Mouse (Mus musculus) neural tube, embryonic 15.5 days (tissue): ENCODE results near the gene Zc3h6. TPM values are rescaled to one million over a fixed set of nuclear protein-coding genes. Genes with fewer than 3 reads are reported as not detected.
A peak's percentile ranks its signal among the peaks of the same experiment; 100 is the strongest.

Source experiments
- ATAC-seq: fragments of 200-750 bp; cut with Nextera tagmentation; 2 replicates; pipeline ENCODE4 v1.8.0; 2017; ENCODE audit warnings: mild to moderate bottlenecking, moderate TSS enrichment, moderate library complexity; ENCODE audit not compliant: low FRiP score
- H3K27ac ChIP-seq: fragments of 300-500 bp; sonication (generic); replicated peaks from 2 replicates; pipeline ENCODE4 v1.5.1; 2015; ENCODE audit warnings: mild to moderate bottlenecking, inconsistent platforms
- H3K27me3 ChIP-seq: fragments of 300-500 bp; sonication (generic); replicated peaks from 2 replicates; pipeline ENCODE4 v1.6.1; 2015; ENCODE audit warnings: inconsistent platforms
- H3K36me3 ChIP-seq: fragments of 300-500 bp; sonication (generic); 2 replicates; pipeline ENCODE4 v1.6.1; 2015; ENCODE audit warnings: inconsistent platforms
- H3K4me1 ChIP-seq: fragments of 300-500 bp; sonication (generic); 2 replicates; pipeline ENCODE4 v1.6.1; 2015; ENCODE audit warnings: inconsistent platforms
- H3K4me2 ChIP-seq: fragments of 300-500 bp; sonication (generic); 2 replicates; pipeline ENCODE4 v1.6.1; 2015; ENCODE audit warnings: inconsistent platforms, mild to moderate bottlenecking, moderate library complexity
- H3K4me3 ChIP-seq: fragments of 300-500 bp; sonication (generic); replicated peaks from 2 replicates; pipeline ENCODE4 v1.5.1; 2015; ENCODE audit warnings: mild to moderate bottlenecking, inconsistent platforms
- H3K9ac ChIP-seq: fragments of 300-500 bp; sonication (generic); replicated peaks from 2 replicates; pipeline ENCODE4 v1.6.1; 2015; ENCODE audit warnings: mild to moderate bottlenecking, inconsistent platforms
- H3K9me3 ChIP-seq: fragments of 300-500 bp; sonication (generic); replicated peaks from 2 replicates; pipeline ENCODE4 v1.6.1; 2016; ENCODE audit warnings: inconsistent platforms
- WGBS: fragments of 180-500 bp; shearing (Covaris S2); methylation state at CpG from one replicate; pipeline ENCODE4 v1.1.7; 2015; ENCODE audit warnings: mixed read lengths; 5-methylcytosine and 5-hydroxymethylcytosine counted together
- polyA plus RNA-seq: library from polyadenylated mRNA; unstranded; fragments of >200 nt; fragmentation: Nextera tagmentation; extraction: Ambion mirVana; gene quantifications from 2 replicates; pipeline ENCODE4 v1.2.1, GENCODE M21; 2015

Zc3h6 gene
- polyA plus RNA-seq, 1 experiment from 2014 or later: 3.7 TPM

GRCm38 (mm10) chr2:129038937-129039631 is 71.9 kb downstream of the Zc3h6 start:
- H3K4me2 ChIP-seq: peak overlapping the region; percentile 98

GRCm38 (mm10) chr2:129040567-129040966 is 73.4 kb downstream of the Zc3h6 start:
- H3K9me3 ChIP-seq: no peaks in the 10 kb centered on the region
- H3K4me1 ChIP-seq: peaks cover 14% of the 10 kb centered on the region
- no peak for ATAC-seq
- no peak overlapping the region for H3K4me2 ChIP-seq
- no peaks in the 10 kb centered on the region for H3K36me3 ChIP-seq
- H3K9ac ChIP-seq: no peak overlapping the region
- peaks cover 16% of the 10 kb centered on the region; the same call in 1 of the 2 replicates for H3K27me3 ChIP-seq
- no peak overlapping the region for H3K27ac ChIP-seq
- WGBS: 39% methylated on average over 6 of the region's 6 CpGs
- no peak overlapping the region for H3K4me3 ChIP-seq

More at GRCm38 (mm10) chr2:129038937-129039631, 71.9 kb downstream of the Zc3h6 start:
- Histone ChIP-seq H3K36me3 (no peaks in the 10 kb centered on the region), H3K9me3 (no peaks in the 10 kb centered on the region), H3K27ac (peak overlapping the region; percentile 48; the same call in 1 of the 2 replicates), H3K9ac (peak overlapping the region; percentile 60), H3K27me3 (peaks cover 16% of the 10 kb centered on the region; the same call in 1 of the 2 replicates), H3K4me3 (peak overlapping the region; percentile 48), H3K4me1 (peaks cover 14% of the 10 kb centered on the region)
- WGBS: 1% methylated on average over 62 of the region's 62 CpGs
- ATAC-seq: peak; percentile 88

DNA sequence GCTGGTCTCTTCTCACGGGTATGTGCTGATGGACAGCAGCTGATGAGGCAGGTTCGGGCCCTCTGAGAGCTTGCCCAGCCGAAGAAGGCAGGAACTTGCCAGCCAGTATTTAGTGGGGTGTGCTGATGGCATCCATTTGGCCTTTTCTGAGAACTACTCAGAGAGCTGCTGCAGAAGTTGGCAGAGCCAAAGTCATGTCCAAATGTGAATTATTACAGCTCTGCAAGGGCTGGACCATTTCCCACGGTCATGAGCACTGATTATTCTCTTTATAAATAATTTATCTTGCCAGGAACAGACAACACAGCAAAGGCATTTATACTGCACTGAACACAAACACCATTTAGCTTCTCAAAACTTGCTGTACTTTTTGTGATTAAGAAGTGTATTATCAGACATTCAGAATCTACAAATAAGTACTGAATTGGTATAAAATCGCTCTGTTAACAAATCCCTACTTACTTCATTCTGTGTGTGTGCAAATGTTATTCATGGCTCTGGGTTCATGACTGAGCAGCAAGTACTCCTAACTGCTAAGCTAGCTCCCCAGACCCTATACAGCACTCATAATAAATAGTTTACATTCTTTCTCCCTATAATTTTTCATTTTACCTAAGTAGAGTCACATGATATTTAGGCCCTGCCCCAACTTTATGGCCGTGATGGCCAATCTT is 79.1 kb downstream of the Zc3h6 start:
- 59% methylated on average over 6 of the region's 6 CpGs for WGBS
- H3K4me3 ChIP-seq: no peak overlapping the region
- H3K9me3 ChIP-seq: no peaks in the 10 kb centered on the region
- H3K36me3 ChIP-seq: no peaks in the 10 kb centered on the region
- H3K27ac ChIP-seq: no peak overlapping the region
- no peak overlapping the region for H3K9ac ChIP-seq
- ATAC-seq: peak; percentile 72
- no peak overlapping the region for H3K4me2 ChIP-seq
- no peaks in the 10 kb centered on the region for H3K4me1 ChIP-seq
- H3K27me3 ChIP-seq: no peaks in the 10 kb centered on the region

DNA sequence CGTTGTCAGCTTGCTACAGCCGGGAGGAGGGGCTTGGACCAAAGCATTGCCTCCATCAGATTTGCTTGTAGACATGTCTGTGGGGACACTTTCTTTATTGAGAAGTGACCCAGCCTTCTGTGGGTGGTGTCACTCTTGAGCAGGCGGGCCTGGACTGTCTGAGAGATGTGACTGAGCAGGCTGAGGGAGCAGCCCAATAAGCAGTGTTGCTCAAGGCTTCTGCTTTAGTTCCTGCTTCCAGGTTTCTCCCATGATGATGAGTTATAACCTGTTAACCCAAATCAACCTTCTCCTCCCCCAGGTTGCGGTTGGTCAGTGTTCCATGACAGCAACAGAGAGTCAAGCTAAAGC is 79.6 kb downstream of the Zc3h6 start:
- WGBS: 79% methylated on average over 4 of the region's 4 CpGs
- Histone ChIP-seq H3K36me3 (no peaks in the 10 kb centered on the region), H3K27me3 (no peaks in the 10 kb centered on the region), H3K9ac (no peak overlapping the region), H3K4me1 (no peaks in the 10 kb centered on the region), H3K9me3 (no peaks in the 10 kb centered on the region), H3K27ac (no peak overlapping the region), H3K4me3 (no peak overlapping the region), H3K4me2 (no peak overlapping the region)
- no peak for ATAC-seq

DNA sequence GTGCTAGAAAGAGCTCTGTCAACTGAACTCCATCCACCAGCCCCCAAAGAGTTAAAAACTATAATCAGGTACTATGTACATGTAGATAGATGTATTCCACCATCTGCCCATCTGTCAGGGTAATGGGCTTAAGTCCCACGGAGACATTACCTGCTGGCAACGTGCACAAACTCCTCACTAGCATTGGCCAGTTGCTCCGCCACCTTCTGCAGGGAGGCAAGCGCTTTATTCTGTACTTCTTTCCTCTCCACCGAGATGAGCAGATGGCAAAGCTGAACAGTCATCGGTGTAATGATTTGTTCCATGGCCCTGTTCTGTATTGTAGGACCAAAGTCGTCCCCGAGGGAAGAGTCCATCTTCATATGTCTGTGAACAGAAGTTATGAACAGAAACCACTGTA is 80.6 kb downstream of the Zc3h6 start, which contains the start of gene Vinac1:
TSS of gene Vinac1 (minus strand) at position 362 of the 400 bp plus-strand sequence.
- no peaks in the 10 kb centered on the region for H3K27me3 ChIP-seq
- H3K9me3 ChIP-seq: no peaks in the 10 kb centered on the region
- ATAC-seq: no peak
- no peak within 1 kb of the TSS for H3K4me2 ChIP-seq
- H3K36me3 ChIP-seq: no peaks in the 10 kb centered on the region
- 80% methylated on average over 8 of the region's 8 CpGs for WGBS
- no peak within 1 kb of the TSS for H3K4me3 ChIP-seq
- no peak within 1 kb of the TSS for H3K9ac ChIP-seq
- H3K4me1 ChIP-seq: no peaks in the 10 kb centered on the region
- H3K27ac ChIP-seq: no peak within 1 kb of the TSS

DNA sequence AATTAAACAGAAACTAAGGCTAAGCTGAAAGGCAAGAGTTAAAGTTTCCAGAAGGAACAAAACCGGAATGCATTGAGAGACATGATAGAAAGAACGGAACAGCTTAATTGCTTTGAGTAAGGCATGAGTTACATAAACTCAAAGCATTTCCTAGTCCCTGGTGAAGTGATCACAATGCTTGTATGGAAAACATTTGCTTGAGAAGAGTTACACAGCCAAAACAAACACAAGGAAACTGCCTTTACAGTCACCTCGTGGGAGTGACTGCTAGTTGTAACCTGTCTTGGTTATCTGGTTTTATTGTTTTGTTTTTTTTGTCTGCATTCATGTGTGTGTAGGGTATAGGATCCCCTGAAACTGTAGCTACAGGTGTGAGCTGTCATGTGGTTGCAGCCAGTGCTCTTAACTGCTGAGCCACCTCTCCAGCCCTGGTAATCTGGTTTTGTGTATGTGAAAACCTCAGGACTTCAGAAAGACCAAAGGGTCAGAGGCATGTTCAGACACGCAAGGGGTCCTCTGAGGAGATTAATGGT is 85.3 kb downstream of the Zc3h6 start:
- H3K4me2 ChIP-seq: no peak overlapping the region
- no peak overlapping the region for H3K9ac ChIP-seq
- no peak for ATAC-seq
- no peak overlapping the region for H3K27ac ChIP-seq
- H3K36me3 ChIP-seq: no peaks in the 10 kb centered on the region
- no peaks in the 10 kb centered on the region for H3K27me3 ChIP-seq
- no peaks in the 10 kb centered on the region for H3K4me1 ChIP-seq
- 71% methylated on average over 4 of the region's 4 CpGs for WGBS
- H3K9me3 ChIP-seq: no peaks in the 10 kb centered on the region
- no peak overlapping the region for H3K4me3 ChIP-seq

GRCm38 (mm10) chr2:129055741-129056140 is 88.5 kb downstream of the Zc3h6 start:
- 85% methylated on average over 6 of the region's 6 CpGs for WGBS
- Histone ChIP-seq H3K9ac (no peak overlapping the region), H3K27me3 (no peaks in the 10 kb centered on the region)

GRCm38 (mm10) chr2:129056597-129056996 is 89.4 kb downstream of the Zc3h6 start:
- no peak for ATAC-seq
- H3K27ac ChIP-seq: no peak overlapping the region
- no peak overlapping the region for H3K9ac ChIP-seq
- no peaks in the 10 kb centered on the region for H3K27me3 ChIP-seq
- H3K36me3 ChIP-seq: no peaks in the 10 kb centered on the region
- H3K4me3 ChIP-seq: no peak overlapping the region
- H3K4me2 ChIP-seq: no peak overlapping the region
- no peaks in the 10 kb centered on the region for H3K4me1 ChIP-seq
- 48% methylated on average over 9 of the region's 9 CpGs for WGBS
- no peaks in the 10 kb centered on the region for H3K9me3 ChIP-seq

More at GRCm38 (mm10) chr2:129055741-129056140, 88.5 kb downstream of the Zc3h6 start:
- H3K4me2 ChIP-seq: no peak overlapping the region
- no peaks in the 10 kb centered on the region for H3K9me3 ChIP-seq
- H3K4me1 ChIP-seq: no peaks in the 10 kb centered on the region
- H3K27ac ChIP-seq: no peak overlapping the region
- no peak for ATAC-seq
- no peaks in the 10 kb centered on the region for H3K36me3 ChIP-seq
- no peak overlapping the region for H3K4me3 ChIP-seq

- no peak overlapping the region for H3K4me3 ChIP-seq
- H3K4me2 ChIP-seq: no peak overlapping the region
- 97% methylated on average over 8 of the region's 8 CpGs for WGBS
- no peaks in the 10 kb centered on the region for H3K4me1 ChIP-seq
- no peak for ATAC-seq
- H3K9ac ChIP-seq: no peak overlapping the region
- no peak overlapping the region for H3K27ac ChIP-seq
- H3K36me3 ChIP-seq: no peaks in the 10 kb centered on the region
- no peaks in the 10 kb centered on the region for H3K27me3 ChIP-seq
- H3K9me3 ChIP-seq: no peaks in the 10 kb centered on the region
Measured at GRCm38 (mm10) chr2:129057256-129057655, 90.1 kb downstream of the Zc3h6 start.

DNA sequence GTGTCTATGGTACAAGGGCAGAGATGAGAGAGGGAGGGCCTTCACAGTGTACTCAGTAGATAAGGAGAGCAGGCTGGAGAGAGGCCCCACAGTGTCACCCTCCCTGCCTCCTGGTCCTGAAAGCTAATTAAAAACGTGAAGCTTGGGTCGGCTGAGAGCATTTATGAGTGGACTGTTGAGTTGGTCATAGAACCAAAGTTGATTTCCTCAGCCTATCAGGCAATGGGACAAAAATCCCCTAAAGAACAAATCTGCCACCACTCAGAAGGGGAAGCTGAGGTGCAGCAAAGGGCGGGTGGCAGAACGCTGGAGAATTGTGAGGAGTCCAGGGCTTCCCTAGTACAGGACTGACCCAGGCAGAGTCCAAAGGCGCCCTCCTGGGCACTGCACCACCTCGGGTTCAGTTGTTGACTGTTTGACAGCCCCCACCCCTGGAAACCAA is 90.7 kb downstream of the Zc3h6 start:
- Histone ChIP-seq H3K27ac (no peak overlapping the region), H3K4me3 (no peak overlapping the region), H3K9ac (no peak overlapping the region), H3K9me3 (no peaks in the 10 kb centered on the region), H3K4me1 (no peaks in the 10 kb centered on the region), H3K27me3 (no peaks in the 10 kb centered on the region), H3K4me2 (no peak overlapping the region), H3K36me3 (no peaks in the 10 kb centered on the region)
- no peak for ATAC-seq
- WGBS: 83% methylated on average over 6 of the region's 6 CpGs

DNA sequence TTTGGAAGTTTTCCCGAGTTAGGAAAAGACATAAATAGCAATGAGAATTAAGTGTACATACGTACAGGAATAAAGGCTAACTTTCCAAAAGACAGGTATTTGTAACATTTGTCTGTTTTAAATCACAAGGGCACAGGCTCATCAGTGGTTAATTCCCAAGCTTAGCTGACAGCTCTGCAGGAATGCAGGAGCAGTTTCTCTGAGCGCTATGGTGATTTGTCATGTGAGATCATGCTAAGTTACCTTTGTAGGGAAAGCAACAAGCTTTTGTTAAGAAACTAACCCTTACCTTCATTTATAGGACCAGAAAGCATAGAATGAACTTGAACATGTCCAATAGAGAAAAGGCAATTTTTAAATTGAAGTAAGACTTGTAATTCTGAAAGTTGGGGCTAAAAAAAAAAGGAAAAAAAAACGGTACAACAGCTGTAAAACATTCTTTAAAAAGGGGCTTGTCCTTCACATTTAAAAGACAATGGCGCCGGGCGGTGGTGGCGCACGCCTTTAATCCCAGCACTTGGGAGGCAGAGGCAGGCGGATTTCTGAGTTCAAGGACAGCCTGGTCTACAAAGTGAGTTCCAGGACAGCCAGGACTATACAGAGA is 94.4 kb downstream of the Zc3h6 start:
- no peaks in the 10 kb centered on the region for H3K9me3 ChIP-seq
- H3K9ac ChIP-seq: no peak overlapping the region
- no peaks in the 10 kb centered on the region for H3K36me3 ChIP-seq
- ATAC-seq: no peak
- no peaks in the 10 kb centered on the region for H3K27me3 ChIP-seq
- H3K27ac ChIP-seq: no peak overlapping the region
- 84% methylated on average over 10 of the region's 10 CpGs for WGBS
- no peak overlapping the region for H3K4me3 ChIP-seq
- H3K4me1 ChIP-seq: peaks cover 9% of the 10 kb centered on the region
- H3K4me2 ChIP-seq: no peak overlapping the region
